Mouse (Mus musculus): ENCODE measurements around the gene Adamts6. TPM values are rescaled to one million over a fixed set of nuclear protein-coding genes. Genes with fewer than 3 reads are reported as not detected.

Adamts6 gene
- polyA plus RNA-seq, 1 experiment = 0.02 TPM

DNA sequence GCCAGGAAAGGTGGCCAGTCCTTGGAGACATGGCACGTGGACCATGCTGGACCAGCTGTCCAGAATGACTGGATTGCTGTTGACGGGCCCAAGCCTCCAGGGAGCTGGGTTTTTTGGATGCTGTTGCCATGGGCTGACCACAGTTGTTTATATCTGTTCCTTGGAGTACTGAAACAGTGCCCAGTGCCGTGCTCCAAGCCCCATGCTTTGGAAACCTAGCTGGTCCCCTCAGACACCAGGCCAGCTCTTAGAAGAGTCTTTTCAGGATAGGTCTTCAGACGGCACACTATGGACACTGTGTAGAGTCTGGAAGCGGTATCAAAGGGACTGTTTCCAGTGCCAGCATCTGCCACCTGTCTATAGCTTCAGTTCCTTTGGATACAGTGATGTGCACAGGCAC lies 223.1 kb downstream of the Adamts6 start:
- Histone ChIP-seq H3K36me3 (replicated peaks; ENCODE audit: low read length) (no peaks in the 10 kb centered on the region), H3K27me3 (replicated peaks) (peaks cover 10% of the 10 kb centered on the region), H3K4me1 (peaks cover 11% of the 10 kb centered on the region), H3K4me3 (replicated peaks) (no peak overlapping the region), H3K9me3 (no peaks in the 10 kb centered on the region; the same call in 1 of the 2 replicates)
- TF ChIP-seq FLI1 (IDR thresholded peaks at IDR 0.05; ENCODE audit: low read length) (no peak), GATA1 (IDR thresholded peaks at IDR 0.05; ENCODE audit: borderline replicate concordance, low read length) (no peak)

DNA sequence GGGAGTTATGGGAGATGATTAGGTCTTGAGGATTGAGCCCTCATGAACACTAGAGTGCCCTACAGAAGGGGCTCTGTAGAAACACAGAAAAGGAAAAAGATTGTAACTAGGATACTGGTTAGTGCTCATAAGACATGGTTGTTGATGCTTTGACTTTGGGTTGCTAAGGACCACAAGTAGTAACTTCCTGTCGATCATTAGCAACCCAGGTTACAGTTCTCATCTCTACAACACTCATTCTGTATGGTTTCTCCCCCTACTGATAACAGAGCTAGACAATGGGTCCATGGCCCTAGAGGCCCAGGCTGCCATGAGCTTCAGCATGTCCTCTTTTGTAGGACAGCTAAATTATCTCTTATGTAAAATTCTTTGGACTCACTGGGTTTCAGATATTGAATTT lies 227.4 kb downstream of the Adamts6 start:
- peaks cover 6% of the 10 kb centered on the region for H3K27me3 ChIP-seq (replicated peaks)
- H3K4me3 ChIP-seq (replicated peaks) = no peak overlapping the region
- TF ChIP-seq FLI1 (IDR thresholded peaks at IDR 0.05; ENCODE audit: low read length) (no peak), GATA1 (IDR thresholded peaks at IDR 0.05; ENCODE audit: borderline replicate concordance, low read length) (no peak)
- no peaks in the 10 kb centered on the region for H3K36me3 ChIP-seq (replicated peaks; ENCODE audit: low read length)
- peaks cover 6% of the 10 kb centered on the region; the same call in 1 of the 2 replicates for H3K9me3 ChIP-seq
- peaks cover 4% of the 10 kb centered on the region for H3K4me1 ChIP-seq

DNA sequence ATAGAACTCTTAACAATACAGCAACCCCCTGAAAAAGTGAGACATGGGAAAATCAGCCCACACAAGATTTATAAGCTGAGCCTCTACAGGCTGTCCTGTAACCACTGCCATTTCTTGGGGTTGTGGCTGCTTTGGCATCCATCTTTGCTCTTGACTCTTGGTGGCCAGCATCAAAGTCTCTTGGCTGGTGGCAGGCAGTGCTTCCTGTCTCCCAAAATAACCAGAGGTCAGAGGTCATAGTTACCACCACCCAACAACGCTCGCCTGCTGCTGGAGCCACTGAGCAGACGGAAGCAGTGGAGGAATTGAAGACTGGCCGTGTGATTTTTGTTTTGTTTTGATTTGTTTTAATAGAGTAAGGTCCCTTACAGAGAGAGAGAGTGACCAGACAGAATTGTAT lies 228.5 kb downstream of the Adamts6 start:
- Histone ChIP-seq H3K36me3 (replicated peaks; ENCODE audit: low read length) (no peaks in the 10 kb centered on the region), H3K4me3 (replicated peaks) (no peak overlapping the region), H3K9me3 (peaks cover 16% of the 10 kb centered on the region), H3K27me3 (replicated peaks) (peaks cover 4% of the 10 kb centered on the region), H3K4me1 (peaks cover 4% of the 10 kb centered on the region; the same call in 1 of the 2 replicates)
- TF ChIP-seq FLI1 (IDR thresholded peaks at IDR 0.05; ENCODE audit: low read length) = no peak
- TF ChIP-seq GATA1 (IDR thresholded peaks at IDR 0.05; ENCODE audit: borderline replicate concordance, low read length) = no peak

DNA sequence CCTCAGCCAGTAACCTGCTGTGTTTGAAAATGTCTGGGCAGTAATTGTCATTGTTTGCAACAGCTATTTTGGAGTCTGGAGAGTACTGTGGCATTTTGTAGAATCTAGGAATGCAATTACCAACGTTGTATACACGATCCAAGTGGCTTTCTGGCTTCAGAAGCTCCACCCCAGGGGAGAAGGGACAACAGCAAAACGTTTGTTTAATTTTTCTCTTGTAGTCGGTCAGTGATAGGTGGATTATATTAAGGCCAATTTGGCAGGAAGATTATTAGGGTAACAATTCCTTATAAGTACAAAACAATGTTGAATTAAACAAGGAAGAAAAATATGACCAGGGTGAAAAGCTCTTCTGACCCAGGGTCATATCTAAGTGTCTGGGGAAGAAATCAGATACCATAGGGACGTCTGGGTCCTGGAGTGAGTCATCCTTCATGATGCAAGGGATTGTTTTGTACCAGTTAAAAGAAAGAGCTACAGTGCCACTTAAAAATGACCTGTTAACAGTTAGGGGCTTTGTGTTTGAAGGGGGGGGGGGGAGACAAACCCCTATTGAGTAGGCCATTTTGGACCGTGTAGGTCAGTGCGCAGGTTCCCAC lies 229.2 kb downstream of the Adamts6 start:
- TF ChIP-seq GATA1 (IDR thresholded peaks at IDR 0.05; ENCODE audit: borderline replicate concordance, low read length) (no peak), FLI1 (IDR thresholded peaks at IDR 0.05; ENCODE audit: low read length) (no peak)
- Histone ChIP-seq H3K36me3 (replicated peaks; ENCODE audit: low read length) (no peaks in the 10 kb centered on the region), H3K9me3 (peaks cover 16% of the 10 kb centered on the region), H3K27me3 (replicated peaks) (peaks cover 2% of the 10 kb centered on the region), H3K4me3 (replicated peaks) (no peak overlapping the region), H3K4me1 (peaks cover 4% of the 10 kb centered on the region; the same call in 1 of the 2 replicates)

DNA sequence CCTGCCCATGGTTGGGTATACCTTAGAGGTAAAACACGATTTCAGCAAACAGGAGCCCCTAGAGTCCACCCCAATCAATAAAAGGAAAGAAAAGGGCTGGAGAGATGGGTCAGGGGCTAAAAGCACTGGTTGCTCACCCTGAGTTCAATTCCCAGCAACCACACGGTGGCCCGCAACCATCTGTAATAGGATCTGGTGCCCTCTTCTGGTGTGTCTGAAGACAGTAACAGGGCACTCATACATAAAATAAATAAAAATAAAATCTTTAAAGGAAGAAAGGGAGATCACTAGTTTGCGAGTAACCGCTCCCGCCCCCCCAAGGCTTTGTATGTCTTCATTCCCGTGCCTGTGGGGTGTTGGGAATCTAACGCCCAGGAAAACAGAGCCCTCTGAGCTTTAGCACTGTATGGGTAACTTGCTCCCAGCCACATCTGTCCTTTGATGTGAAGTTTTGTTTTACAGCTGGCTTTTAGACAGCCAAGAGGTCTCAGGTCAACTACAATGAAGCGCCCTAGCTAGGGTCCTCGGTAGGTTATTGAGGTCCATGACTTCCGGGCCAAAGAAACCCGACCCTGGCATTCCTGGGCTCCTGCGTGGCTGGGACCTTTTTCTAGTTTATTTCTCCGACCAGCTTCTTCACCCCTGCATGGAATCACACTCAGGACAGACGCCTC lies 230.1 kb downstream of the Adamts6 start:
- Histone ChIP-seq H3K4me3 (replicated peaks) (no peak overlapping the region), H3K36me3 (replicated peaks; ENCODE audit: low read length) (no peaks in the 10 kb centered on the region), H3K9me3 (peaks cover 16% of the 10 kb centered on the region), H3K4me1 (peaks cover 4% of the 10 kb centered on the region; the same call in 1 of the 2 replicates), H3K27me3 (replicated peaks) (peaks cover 2% of the 10 kb centered on the region)
- TF ChIP-seq FLI1 (IDR thresholded peaks at IDR 0.05; ENCODE audit: low read length) = no peak
- no peak for TF ChIP-seq GATA1 (IDR thresholded peaks at IDR 0.05; ENCODE audit: borderline replicate concordance, low read length)

DNA sequence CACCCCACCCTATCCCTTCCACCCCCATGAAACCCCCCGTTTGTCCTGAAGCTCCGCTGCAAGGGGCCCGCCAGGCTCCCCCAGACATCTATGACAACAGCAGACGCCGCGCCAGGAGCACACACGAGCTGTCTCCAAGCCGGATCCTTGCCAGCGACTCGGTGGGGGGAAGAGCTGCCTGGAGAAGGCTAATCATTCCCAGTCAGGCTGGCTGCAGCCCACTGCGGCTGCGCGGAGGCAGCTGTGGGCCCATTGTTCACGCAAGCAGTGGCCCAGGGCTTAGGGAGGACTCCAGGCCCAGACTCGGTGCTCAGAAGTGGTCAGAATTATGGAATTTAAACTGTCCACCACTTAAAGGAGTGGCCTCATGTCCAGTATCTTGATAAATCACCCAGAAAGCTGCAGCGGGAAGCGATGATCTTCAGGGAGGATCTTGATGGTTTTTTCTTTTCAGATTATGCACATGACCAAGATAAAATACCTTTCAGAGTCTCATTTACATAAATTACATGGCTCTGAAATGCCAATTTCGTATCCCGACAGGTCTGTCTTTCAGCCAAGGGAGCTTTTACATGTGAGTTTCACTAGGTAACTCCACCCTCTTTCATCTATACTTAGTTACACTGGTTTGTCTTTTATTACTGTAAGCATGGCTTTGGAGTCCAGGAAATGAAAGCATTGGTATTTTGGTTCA lies 230.8 kb downstream of the Adamts6 start:
- TF ChIP-seq FLI1 (IDR thresholded peaks at IDR 0.05; ENCODE audit: low read length) (no peak), GATA1 (IDR thresholded peaks at IDR 0.05; ENCODE audit: borderline replicate concordance, low read length) (no peak)
- no peaks in the 10 kb centered on the region for H3K36me3 ChIP-seq (replicated peaks; ENCODE audit: low read length)
- peaks cover 2% of the 10 kb centered on the region for H3K27me3 ChIP-seq (replicated peaks)
- peaks cover 4% of the 10 kb centered on the region; the same call in 1 of the 2 replicates for H3K4me1 ChIP-seq
- H3K4me3 ChIP-seq (replicated peaks) = no peak overlapping the region
- peaks cover 16% of the 10 kb centered on the region for H3K9me3 ChIP-seq

DNA sequence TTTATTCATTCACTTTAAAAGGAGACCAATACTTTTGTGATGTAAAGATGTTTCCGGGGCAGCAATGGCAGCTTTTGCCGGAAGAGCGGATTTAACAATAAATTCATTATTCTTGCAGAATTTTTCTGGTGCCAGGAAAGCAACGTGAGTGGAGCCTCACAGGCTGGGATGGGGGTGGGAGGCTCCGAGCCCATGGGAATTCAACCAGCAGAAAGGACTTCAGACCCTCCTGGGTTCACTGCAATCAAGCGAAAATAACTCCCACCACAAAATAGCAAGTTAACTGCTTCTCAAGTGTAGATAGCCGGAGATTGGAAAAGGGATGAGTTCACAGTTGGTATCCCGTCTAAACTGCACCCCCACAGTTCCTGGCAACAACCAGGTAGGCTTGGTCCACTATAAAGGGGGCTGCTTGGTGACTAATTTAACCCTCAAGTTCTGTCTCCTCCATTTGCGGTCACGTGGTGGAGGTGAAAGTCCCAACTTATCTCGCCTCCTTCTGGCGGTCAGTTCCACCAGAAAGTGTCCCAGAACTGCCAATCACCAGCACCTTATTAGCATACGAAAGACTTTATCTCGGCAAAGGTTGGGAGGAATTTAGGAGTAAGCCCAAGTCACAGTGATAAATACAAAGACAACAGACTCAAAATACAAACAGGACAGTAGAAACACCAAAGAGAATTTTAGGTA lies 231.5 kb downstream of the Adamts6 start:
- Histone ChIP-seq H3K36me3 (replicated peaks; ENCODE audit: low read length) (no peaks in the 10 kb centered on the region), H3K9me3 (peaks cover 16% of the 10 kb centered on the region), H3K4me1 (peaks cover 4% of the 10 kb centered on the region; the same call in 1 of the 2 replicates), H3K4me3 (replicated peaks) (no peak overlapping the region), H3K27me3 (replicated peaks) (no peaks in the 10 kb centered on the region)
- no peak for TF ChIP-seq GATA1 (IDR thresholded peaks at IDR 0.05; ENCODE audit: borderline replicate concordance, low read length)
- TF ChIP-seq FLI1 (IDR thresholded peaks at IDR 0.05; ENCODE audit: low read length) = no peak

DNA sequence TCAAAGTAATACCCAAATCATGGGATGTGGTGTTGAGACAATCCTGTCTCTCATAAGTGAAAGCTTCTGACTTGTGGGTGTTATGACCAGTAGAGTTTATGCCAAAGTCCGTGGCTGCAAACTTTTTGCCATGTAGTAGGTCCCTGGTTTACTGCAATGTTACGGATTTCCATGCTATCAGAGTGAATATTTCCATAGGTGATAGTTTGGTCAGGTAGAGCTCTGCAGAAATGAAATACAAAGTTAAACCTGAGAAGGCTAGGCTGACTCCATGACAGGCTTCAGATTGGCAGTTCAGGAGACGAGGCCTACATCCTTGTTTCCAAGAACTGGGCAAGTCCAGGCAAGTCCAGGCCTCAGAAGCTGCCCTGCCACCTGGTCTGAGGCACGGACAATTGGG lies 232.3 kb downstream of the Adamts6 start:
- no peak overlapping the region for H3K4me3 ChIP-seq (replicated peaks)
- peaks cover 4% of the 10 kb centered on the region; the same call in 1 of the 2 replicates for H3K4me1 ChIP-seq
- TF ChIP-seq FLI1 (IDR thresholded peaks at IDR 0.05; ENCODE audit: low read length) (no peak), GATA1 (IDR thresholded peaks at IDR 0.05; ENCODE audit: borderline replicate concordance, low read length) (no peak)
- H3K27me3 ChIP-seq (replicated peaks) = no peaks in the 10 kb centered on the region
- peaks cover 16% of the 10 kb centered on the region for H3K9me3 ChIP-seq
- H3K36me3 ChIP-seq (replicated peaks; ENCODE audit: low read length) = no peaks in the 10 kb centered on the region

DNA sequence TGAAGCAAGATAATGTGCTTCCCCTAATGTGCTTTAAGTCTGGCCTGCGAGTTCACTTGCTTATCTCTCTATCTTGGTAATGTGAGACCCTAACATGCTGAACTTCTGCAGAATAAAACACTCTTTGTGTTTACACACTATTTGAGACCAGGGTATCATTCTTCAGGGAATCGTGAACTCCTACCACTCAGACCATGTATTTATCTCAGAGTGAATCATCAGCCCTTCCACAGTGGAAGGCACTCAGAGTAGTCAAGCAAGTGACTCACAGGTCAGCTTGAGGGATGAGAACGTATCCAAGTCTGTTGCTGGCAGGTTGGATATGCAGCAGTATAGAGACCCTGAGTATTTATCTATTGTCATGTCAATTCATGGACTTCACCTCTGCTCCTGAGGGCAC lies 232.8 kb downstream of the Adamts6 start:
- Histone ChIP-seq H3K27me3 (replicated peaks) (no peaks in the 10 kb centered on the region), H3K36me3 (replicated peaks; ENCODE audit: low read length) (no peaks in the 10 kb centered on the region), H3K4me3 (replicated peaks) (no peak overlapping the region), H3K4me1 (peaks cover 4% of the 10 kb centered on the region; the same call in 1 of the 2 replicates), H3K9me3 (peaks cover 16% of the 10 kb centered on the region)
- no peak for TF ChIP-seq FLI1 (IDR thresholded peaks at IDR 0.05; ENCODE audit: low read length)
- TF ChIP-seq GATA1 (IDR thresholded peaks at IDR 0.05; ENCODE audit: borderline replicate concordance, low read length) = no peak

Data from megakaryocyte, embryonic 14.5 days (primary cell).